Mouse (Mus musculus): ENCODE results near the gene Trabd2b.
A peak's percentile ranks its signal among the peaks of the same experiment; 100 is the strongest.

Gene Trabd2b

GRCm38 (mm10) chr4:114399821-114400220 lies 6.7 kb upstream of the Trabd2b start:
- no peak for DNase-seq (ENCODE audit: low spot score)

- no peak for DNase-seq (ENCODE audit: low spot score)
Measured at GRCm38 (mm10) chr4:114401993-114402731, 4.4 kb upstream of the Trabd2b start.

GRCm38 (mm10) chr4:114405682-114406354 lies 706 bp upstream of the Trabd2b start:
- DNase-seq (ENCODE audit: low spot score): peak; percentile 93

- no peak for DNase-seq (ENCODE audit: low spot score)
Measured at GRCm38 (mm10) chr4:114407516-114407915, 992 bp downstream of the Trabd2b start.

- DNase-seq (ENCODE audit: low spot score): no peak
Measured at GRCm38 (mm10) chr4:114408298-114408697, 1.8 kb downstream of the Trabd2b start.

- DNase-seq (ENCODE audit: low spot score): no peak
Measured at GRCm38 (mm10) chr4:114408890-114409480, 2.5 kb downstream of the Trabd2b start.

GRCm38 (mm10) chr4:114409511-114409910 lies 3.0 kb downstream of the Trabd2b start:
- no peak for DNase-seq (ENCODE audit: low spot score)

GRCm38 (mm10) chr4:114410026-114410425 lies 3.5 kb downstream of the Trabd2b start:
- peak; percentile 49 for DNase-seq (ENCODE audit: low spot score)

GRCm38 (mm10) chr4:114410443-114410842 lies 3.9 kb downstream of the Trabd2b start:
- DNase-seq (ENCODE audit: low spot score): peak; percentile 50

GRCm38 (mm10) chr4:114410958-114411661 lies 4.6 kb downstream of the Trabd2b start:
- DNase-seq (ENCODE audit: low spot score): no peak

- peak; percentile 51 for DNase-seq (ENCODE audit: low spot score)
Measured at GRCm38 (mm10) chr4:114411846-114412390, 5.4 kb downstream of the Trabd2b start.

GRCm38 (mm10) chr4:114415925-114416645 lies 9.6 kb downstream of the Trabd2b start:
- no peak for DNase-seq (ENCODE audit: low spot score)

GRCm38 (mm10) chr4:114420154-114420553 lies 13.6 kb downstream of the Trabd2b start:
- DNase-seq (ENCODE audit: low spot score): no peak

GRCm38 (mm10) chr4:114423084-114423483 lies 16.6 kb downstream of the Trabd2b start:
- no peak for DNase-seq (ENCODE audit: low spot score)

GRCm38 (mm10) chr4:114425808-114426207 lies 19.3 kb downstream of the Trabd2b start:
- peak; percentile 35 for DNase-seq (ENCODE audit: low spot score)

- DNase-seq (ENCODE audit: low spot score): no peak
Measured at GRCm38 (mm10) chr4:114432742-114433141, 26.2 kb downstream of the Trabd2b start.

- DNase-seq (ENCODE audit: low spot score): no peak
Measured at GRCm38 (mm10) chr4:114433440-114433839, 26.9 kb downstream of the Trabd2b start.

- no peak for DNase-seq (ENCODE audit: low spot score)
Measured at GRCm38 (mm10) chr4:114434766-114435165, 28.2 kb downstream of the Trabd2b start.

GRCm38 (mm10) chr4:114435381-114435780 lies 28.9 kb downstream of the Trabd2b start:
- DNase-seq (ENCODE audit: low spot score): no peak

- peak; percentile 32 for DNase-seq (ENCODE audit: low spot score)
Measured at GRCm38 (mm10) chr4:114438764-114439163, 32.2 kb downstream of the Trabd2b start.

- DNase-seq (ENCODE audit: low spot score): no peak
Measured at GRCm38 (mm10) chr4:114442186-114442585, 35.7 kb downstream of the Trabd2b start.
